Mouse (Mus musculus): Measurements from ENCODE around the gene Jade1.

DNA sequence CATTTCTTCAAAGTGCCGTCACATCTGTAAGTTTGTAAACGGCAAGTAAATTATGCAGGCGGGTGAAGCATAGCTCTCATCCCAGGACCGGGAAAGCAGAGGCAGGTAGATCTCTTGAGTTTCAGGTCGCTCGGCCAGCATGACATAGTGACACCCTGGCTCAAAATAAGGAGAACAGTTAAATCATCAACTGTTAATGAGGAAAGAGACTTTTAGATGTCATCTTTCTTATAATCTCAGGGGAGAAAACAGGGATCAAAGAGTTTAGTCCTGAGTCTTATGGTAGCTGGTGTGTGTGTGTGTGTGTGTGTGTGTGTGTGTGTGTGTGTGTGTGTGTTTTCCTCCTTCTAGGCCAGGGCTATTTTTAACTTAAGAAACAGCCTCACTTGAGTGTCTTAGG is 5.0 kb downstream of the Jade1 start:
- no peak for TF ChIP-seq POLR2AphosphoS2 (IDR thresholded peaks at IDR 0.05; ENCODE audit: low read length)
- TF ChIP-seq POLR2A (IDR thresholded peaks at IDR 0.05; ENCODE audit: control insufficient read depth in 1 of 2, insufficient read depth in 1 of 2, low read depth in 1 of 2, low read length in 2 of 2, poor library complexity in 1 of 2) = no peak; a peak in 1 of 4 replicates
- no peak for TF ChIP-seq GATA1 (IDR thresholded peaks at IDR 0.05; ENCODE audit: low read depth, low read length)
- no peak for TF ChIP-seq ETS1 (IDR thresholded peaks at IDR 0.05; ENCODE audit: low read depth, low read length)
- TF ChIP-seq SIN3A (IDR thresholded peaks at IDR 0.05; ENCODE audit: low read length) = no peak
- TF ChIP-seq HCFC1 (IDR thresholded peaks at IDR 0.05; ENCODE audit: low read depth, low read length) = no peak
